Mouse (Mus musculus) retina, adult 2 months (tissue): ENCODE results near the gene Ptcra.
A peak's percentile ranks its signal among the peaks of the same experiment; 100 is the strongest.

Experiments used
- DNase-seq: peaks from one replicate; pipeline ENCODE4 v3.0.0-alpha.2; 2012; ENCODE audit warnings: low read depth, low spot score

The Ptcra gene

GRCm38 (mm10) chr17:46725731-46726645 is 37.5 kb downstream of the Ptcra start:
- DNase-seq: no peak

DNA sequence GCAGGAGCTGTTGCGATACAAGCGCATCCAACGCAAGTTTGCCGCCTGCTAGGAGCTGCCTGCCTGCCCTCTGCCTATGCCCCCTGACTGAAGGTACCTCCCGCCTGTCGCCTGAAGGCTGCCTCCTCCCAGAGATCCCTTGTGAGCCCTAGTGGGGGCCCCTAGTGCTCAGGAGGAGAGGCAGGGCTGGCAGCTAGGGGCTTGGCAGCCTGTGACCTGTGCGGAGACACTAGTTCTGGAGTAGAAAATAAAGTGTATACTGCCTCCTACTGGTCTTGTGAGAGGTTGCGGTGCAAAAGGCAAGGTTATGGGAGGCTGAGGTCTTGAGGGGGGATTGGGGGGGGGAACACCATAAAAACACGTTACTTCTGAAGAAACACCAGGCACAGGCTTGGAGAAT is 38.2 kb downstream of the Ptcra start:
- no peak for DNase-seq

- DNase-seq: no peak
These were observed 38.9 kb downstream of the Ptcra start for GRCm38 (mm10) chr17:46724477-46725084.

DNA sequence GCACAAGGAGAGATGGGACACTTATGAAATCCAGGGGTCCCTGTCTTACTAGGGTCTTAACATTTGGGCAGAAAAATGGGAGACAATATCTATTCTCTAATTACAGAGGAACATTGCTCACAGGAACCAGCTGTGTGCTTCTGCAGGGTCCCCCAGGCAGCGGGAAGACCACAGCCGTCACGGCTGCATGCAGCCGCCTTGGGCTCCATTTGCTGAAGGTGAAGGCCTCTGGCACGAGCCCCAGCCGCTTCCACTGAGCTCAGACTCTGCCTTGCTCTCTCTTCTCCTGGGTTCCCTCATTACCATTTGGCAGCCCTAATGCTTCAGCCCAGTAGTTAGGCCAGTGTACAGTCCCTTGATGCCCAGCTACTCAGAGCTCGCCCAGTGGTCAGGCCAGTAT is 42.4 kb downstream of the Ptcra start:
- no peak for DNase-seq

DNA sequence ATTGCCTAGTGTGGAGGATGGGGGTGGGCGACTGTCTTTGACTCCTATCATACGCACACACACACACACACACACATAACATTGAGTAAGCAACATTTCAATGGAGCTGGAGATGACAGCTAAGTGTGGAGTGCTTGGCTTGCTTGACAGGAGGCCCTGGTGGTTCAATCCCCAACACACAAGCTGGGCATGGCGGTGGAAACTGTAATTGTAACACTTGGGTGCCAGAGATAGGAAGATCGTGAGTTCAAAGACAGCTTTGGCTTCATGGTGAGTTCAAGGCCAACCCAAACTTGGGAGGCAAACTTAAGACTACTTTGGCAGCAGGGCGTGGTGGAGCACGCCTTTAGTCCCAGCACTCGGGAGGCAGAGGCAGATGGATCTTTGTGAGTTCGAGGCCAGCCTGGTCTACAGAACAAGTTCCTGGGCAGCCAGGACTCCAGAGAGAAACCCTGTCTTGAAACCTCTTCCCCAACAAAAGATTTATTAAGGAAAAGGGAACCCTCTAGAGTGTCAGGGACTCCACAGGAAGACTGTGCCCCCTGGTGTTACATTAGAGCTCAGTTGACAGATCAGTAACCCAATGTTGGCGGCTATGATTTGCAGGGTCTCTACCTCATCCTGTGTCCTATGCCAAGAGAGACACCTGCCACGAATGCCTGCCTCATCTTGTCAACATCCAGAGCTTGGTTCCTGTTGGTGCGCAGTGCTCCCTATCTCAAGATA is 48.6 kb downstream of the Ptcra start:
- no peak for DNase-seq

GRCm38 (mm10) chr17:46713849-46714248 is 49.7 kb downstream of the Ptcra start:
- DNase-seq: no peak

DNA sequence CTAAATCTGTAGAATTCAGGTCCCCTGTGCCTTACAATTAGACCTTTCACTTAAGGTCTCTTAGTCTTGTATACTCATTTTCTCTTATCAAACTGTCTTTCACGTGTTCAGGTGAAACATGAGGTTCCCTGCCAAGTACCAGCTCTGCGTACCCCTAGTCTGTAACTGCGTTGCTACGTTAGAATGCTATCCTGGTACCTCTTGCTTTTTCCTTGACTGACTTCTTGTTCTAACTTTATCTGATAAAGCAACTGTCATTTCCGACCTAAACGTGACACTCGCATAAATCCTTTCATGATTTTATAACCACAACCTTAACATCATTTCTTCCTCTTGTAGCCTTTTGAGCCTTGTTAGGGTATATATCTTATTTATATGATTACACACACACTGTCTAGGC is 51.1 kb downstream of the Ptcra start:
- no peak for DNase-seq

DNA sequence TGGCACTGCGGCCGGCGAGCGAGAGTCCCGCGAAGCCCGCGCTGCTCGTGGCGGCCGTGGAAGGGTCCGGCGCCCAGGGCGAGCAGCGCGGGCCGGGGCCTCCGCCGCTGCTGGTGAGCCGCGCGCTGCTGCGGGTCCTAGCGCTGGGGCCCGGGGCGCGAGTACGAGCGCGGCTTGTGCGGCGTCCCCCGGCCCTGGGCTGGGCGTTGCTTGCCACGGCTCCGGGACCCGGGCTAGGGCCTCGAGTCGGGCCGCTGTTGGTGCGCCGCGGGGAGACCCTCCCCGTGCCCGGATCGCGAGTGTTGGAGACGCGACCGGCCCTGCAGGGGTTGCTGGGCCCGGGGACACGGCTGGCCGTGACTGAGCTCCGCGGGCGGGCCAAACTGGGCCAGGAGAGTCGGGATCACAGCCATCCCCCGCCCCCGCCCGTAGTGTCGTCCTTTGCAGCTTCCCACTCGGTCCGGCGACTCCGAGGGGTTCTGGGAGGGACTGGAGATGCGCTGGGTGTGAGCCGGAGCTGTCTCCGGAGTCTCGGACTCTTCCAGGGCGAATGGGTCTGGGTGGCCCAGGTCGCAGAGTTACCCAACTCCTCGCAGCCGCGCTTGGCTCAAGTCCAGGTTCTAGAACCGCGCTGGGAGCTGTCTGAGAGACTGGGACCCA is 51.8 kb downstream of the Ptcra start:
- DNase-seq: no peak

- DNase-seq: peak; percentile 81
These were observed 52.4 kb downstream of the Ptcra start, which contains the start of gene Pex6 for GRCm38 (mm10) chr17:46710959-46711597. TSS of gene Pex6 (plus strand) at chr17:46711463.

DNA sequence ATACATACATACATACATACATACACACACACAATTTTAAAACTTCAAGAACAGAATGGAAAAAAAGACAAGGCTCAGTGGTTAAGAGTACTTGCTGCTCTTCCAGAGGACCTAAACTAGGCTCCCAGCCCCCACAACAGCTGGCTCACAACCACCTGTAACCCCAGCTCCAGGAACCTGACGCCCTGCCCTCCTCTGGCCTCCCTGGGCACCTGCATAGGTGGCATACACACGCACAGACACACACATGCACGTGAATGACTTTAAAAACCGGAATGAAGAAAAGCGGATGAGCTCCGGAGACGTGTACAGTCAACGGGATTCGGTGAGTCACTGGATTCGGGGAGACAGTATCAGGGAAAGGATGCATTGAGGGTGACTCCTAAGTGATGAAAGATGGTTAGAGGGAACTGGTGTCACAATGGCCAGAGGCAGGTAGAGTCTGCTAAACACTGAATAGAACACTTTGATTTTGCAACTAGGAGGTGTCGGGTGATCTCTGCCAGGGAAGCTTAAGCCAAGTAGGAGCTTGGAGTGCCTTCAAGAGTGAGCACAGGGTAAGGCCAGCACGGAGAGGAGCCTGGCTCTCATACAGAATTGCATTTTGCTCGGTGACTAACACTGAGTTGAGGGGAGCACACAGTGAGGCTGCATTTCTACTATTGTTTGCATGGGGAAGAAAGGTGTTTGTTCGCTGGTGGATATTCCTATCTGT is 57.0 kb downstream of the Ptcra start:
- DNase-seq: no peak
